Mouse (Mus musculus) mammary gland, adult 2 months (tissue): ENCODE data around the gene Zfp184. TPM values are rescaled to one million over a fixed set of nuclear protein-coding genes. Genes with fewer than 3 reads are reported as not detected.

Source experiments
- polyA plus RNA-seq: library from polyadenylated mRNA; depleted of rRNA; stranded (reverse); fragments of >200 nt; gene quantifications from 2 replicates; pipeline ENCODE4 v1.2.3, GENCODE M21; 2012; ENCODE audit warnings: low replicate concordance; rRNA removed

The Zfp184 gene
- polyA plus RNA-seq, result 0.29 and 0.80 TPM in 2 replicates

DNA sequence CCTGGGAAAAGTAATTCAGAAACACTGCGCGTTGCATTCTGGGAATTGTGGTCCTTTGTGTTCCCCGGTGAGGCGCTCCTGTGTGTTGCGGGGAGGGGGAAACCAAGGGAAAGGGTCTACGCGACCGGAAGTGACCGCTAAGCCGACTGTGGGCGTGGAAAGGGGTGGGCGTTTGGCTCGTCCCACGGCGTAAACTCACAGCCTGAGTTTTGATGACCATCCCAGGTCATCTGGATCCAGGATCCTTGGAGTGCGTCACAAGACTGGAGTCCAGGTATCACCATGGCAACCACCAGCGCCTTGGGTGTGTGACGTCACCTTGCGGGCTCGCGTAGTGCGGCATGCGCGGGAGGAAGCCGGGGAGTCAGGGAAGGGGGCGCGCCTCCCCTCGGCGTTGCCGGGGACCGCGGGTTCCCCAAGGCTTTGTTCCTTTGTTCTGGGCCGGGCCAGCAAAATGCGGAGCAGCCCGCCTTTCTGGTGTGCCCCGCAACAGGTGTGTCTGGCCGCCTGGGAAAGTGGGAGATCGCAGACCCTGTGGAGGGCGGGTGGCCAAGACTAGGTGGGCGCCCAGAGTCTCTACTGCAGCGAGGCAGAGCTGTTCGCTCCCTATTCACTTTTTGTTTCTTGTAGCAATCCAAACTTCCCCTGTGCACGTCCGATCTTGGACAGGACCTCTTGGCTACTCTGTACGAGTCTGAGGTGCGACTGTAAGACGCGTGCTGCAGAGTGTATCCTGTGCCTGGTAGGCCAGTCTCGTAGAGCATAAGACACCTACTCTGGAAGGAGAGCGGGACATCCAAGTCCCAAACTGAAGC is at the start of gene Zfp184:
Gene Zfp184, plus strand, starts transcription at position 169 of the 815 bp plus-strand sequence.

DNA sequence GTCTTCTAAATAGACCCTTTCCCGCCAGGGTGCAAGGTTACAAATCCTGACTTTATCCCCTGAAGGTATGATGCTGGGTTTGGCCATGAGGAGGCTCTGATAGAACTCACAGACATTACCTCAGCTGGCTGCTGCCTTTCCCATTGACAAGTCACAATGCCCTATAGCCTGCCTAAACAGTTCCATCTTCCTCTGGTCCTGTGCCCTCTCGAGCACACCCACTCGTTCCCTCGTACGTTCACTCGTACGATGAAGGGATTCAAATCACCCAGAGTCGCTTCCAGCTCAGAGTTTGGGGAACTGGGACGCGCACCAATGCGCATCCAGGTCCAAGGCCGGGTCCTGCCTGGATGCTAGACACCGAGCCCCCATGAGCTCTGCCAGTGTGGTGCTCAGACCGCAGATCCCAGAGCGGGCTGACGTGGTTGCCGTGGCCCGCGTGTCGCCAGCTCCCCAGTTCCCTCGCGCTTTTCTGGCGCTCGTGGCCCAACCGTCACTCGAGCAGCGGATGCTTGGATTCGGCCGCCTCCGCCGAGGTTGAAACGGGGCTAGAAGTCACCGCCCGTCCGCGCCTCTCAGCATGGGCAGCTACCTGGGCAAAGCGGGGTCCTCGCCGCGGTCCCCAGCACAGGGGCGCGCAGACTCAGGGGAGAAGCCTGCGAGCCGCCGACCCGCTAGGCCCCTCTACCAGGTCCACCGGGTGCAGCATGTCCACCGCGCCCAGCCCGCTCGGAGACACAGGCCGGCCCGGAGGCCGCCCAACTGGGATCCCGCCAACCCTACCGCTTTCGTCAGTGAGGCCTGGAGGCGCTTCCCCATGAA is 36.3 kb downstream of the Zfp184 start, which contains the start of gene Pom121l2:
Gene Pom121l2, plus strand, starts transcription at position 214 of the 822 bp plus-strand sequence.

DNA sequence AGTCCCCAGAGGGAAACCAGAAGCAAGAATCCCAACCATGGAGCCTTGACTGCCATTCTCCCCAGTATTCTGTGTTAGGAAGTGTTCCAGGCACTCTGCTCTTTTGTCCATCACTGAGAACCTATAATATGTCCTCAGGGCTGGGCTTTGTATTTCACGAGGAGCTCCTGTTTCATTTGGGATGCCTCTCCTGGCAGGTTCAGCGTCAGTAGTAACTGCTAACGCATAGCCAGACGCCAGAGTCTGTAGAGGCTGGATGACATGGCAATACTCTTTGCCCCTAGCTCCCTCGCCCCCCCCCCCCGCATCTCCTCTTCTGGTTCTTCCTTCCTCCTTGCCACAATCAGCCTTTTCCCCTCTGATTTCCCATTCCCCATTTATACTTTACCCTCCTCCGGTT is 64.7 kb downstream of the Zfp184 start, which contains the start of gene Prss16:
Gene Prss16, minus strand, starts transcription at position 101 of the 400 bp plus-strand sequence.

Other genes with a start within 250 kb of the Zfp184 start
- not detected in 2 replicates for gene Olfr1359, start 247.0 kb upstream of the Zfp184 start, polyA plus RNA-seq
- 1.7 and 11.3 TPM in 2 replicates for gene Hist1h2bl, start 229.0 kb upstream of the Zfp184 start, polyA plus RNA-seq
- gene Hist1h2ai, start 228.7 kb upstream of the Zfp184 start, polyA plus RNA-seq, result 2.7 and 18.5 TPM in 2 replicates
- gene Hist1h3h, start 227.4 kb upstream of the Zfp184 start, polyA plus RNA-seq, result 6.1 and 31.9 TPM in 2 replicates
- 1.3 and 2.3 TPM in 2 replicates for gene Hist1h2bm, start 223.1 kb upstream of the Zfp184 start, polyA plus RNA-seq
- 1.0 and 2.4 TPM in 2 replicates for gene Hist1h4j, start 210.0 kb upstream of the Zfp184 start, polyA plus RNA-seq
- gene Hist1h4k, start 194.6 kb upstream of the Zfp184 start, polyA plus RNA-seq, result 2.8 and 15.5 TPM in 2 replicates
- 3.4 and 19.7 TPM in 2 replicates for gene Hist1h2ak, start 191.3 kb upstream of the Zfp184 start, polyA plus RNA-seq
- gene Hist1h2bn, start 191.0 kb upstream of the Zfp184 start, polyA plus RNA-seq, result 2.6 and 14.3 TPM in 2 replicates
- gene Hist1h1b, start 164.5 kb upstream of the Zfp184 start, polyA plus RNA-seq, result 0.23 and 0.54 TPM in 2 replicates
- 9.6 and 20.0 TPM in 2 replicates for gene Hist1h3i, start 161.7 kb upstream of the Zfp184 start, polyA plus RNA-seq
- 1.3 and 17.7 TPM in 2 replicates for gene Hist1h2an, start 157.9 kb upstream of the Zfp184 start, polyA plus RNA-seq
- 1.1 and 1.5 TPM in 2 replicates for gene Hist1h2bp, start 157.6 kb upstream of the Zfp184 start, polyA plus RNA-seq
- gene Hist1h2bq, start 134.9 kb upstream of the Zfp184 start, polyA plus RNA-seq, result 22.4 and 30.9 TPM in 2 replicates
- gene Hist1h2ao, start 134.6 kb upstream of the Zfp184 start, polyA plus RNA-seq, result not detected in 2 replicates
- not detected in 2 replicates for gene Hist1h4m, start 133.3 kb upstream of the Zfp184 start, polyA plus RNA-seq
- 4.9 and 22.8 TPM in 2 replicates for gene Hist1h4n, start 112.9 kb upstream of the Zfp184 start, polyA plus RNA-seq
- 38.2 and 359 TPM in 2 replicates for gene Hist1h2ap, start 111.6 kb upstream of the Zfp184 start, polyA plus RNA-seq
- 19.9 and 27.5 TPM in 2 replicates for gene Hist1h2br, start 111.4 kb upstream of the Zfp184 start, polyA plus RNA-seq
- not detected in 2 replicates for gene Pom121l2, start 36.1 kb downstream of the Zfp184 start, polyA plus RNA-seq
- 1.7 and 2.8 TPM in 2 replicates for gene Prss16, start 64.6 kb downstream of the Zfp184 start, polyA plus RNA-seq
- 2.1 and 26.7 TPM in 2 replicates for gene Hist1h2ah, start 90.5 kb downstream of the Zfp184 start, polyA plus RNA-seq
- gene Hist1h2bk, start 90.8 kb downstream of the Zfp184 start, polyA plus RNA-seq, result 2.4 and 13.0 TPM in 2 replicates
- 8.5 and 8.7 TPM in 2 replicates for gene Hist1h4i, start 96.3 kb downstream of the Zfp184 start, polyA plus RNA-seq
- 0.57 and 4.6 TPM in 2 replicates for gene Hist1h2ag, start 97.8 kb downstream of the Zfp184 start, polyA plus RNA-seq
- 2.8 and 6.5 TPM in 2 replicates for gene Hist1h2bj, start 98.1 kb downstream of the Zfp184 start, polyA plus RNA-seq
- not detected in 2 replicates for gene Vmn1r188, start 139.3 kb downstream of the Zfp184 start, polyA plus RNA-seq
- gene Vmn1r189, start 160.7 kb downstream of the Zfp184 start, polyA plus RNA-seq, result not detected in 2 replicates
- gene Vmn1r191, start 238.9 kb downstream of the Zfp184 start, polyA plus RNA-seq, result not detected in 2 replicates
- gene Vmn1r192, start 246.0 kb downstream of the Zfp184 start, polyA plus RNA-seq, result not detected in 2 replicates